Mouse (Mus musculus) effector memory CD4-positive, alpha-beta T cell, adult 5 months (primary cell): ENCODE results near the gene Rtn4ip1. TPM values are rescaled to one million over a fixed set of nuclear protein-coding genes. Genes with fewer than 3 reads are reported as not detected.

ENCODE experiments used
- polyA plus RNA-seq: library from polyadenylated mRNA; unstranded; fragments of 100-300 nt; shearing (Covaris generic); gene quantifications from one replicate; pipeline ENCODE4 v1.2.1, GENCODE M21; 2017

Gene Rtn4ip1
- polyA plus RNA-seq = 10.8 TPM

GRCm38 (mm10) chr10:43901578-43902194 lies at the start of gene Rtn4ip1, which contains the start of gene Qrsl1:
Gene Rtn4ip1, plus strand, starts transcription at chr10:43901807.
Gene Qrsl1, minus strand, starts transcription at chr10:43901745.

Other genes with a start within 250 kb of the Rtn4ip1 start
- 18.1 TPM for gene Qrsl1, start 62 bp upstream of the Rtn4ip1 start, polyA plus RNA-seq
- 82.5 TPM for gene Crybg1, start 247.0 kb downstream of the Rtn4ip1 start, polyA plus RNA-seq